Mouse (Mus musculus) forebrain, postnatal 0 days (tissue): ENCODE results near the gene 2510002D24Rik. TPM values are rescaled to one million over a fixed set of nuclear protein-coding genes. Genes with fewer than 3 reads are reported as not detected.

ENCODE experiments used
- ATAC-seq: fragments of 200-750 bp; cut with Nextera tagmentation; 2 replicates; pipeline ENCODE4 v1.8.0; 2017; ENCODE audit warnings: mild to moderate bottlenecking, moderate library complexity
- DNase-seq: peaks from one replicate; pipeline ENCODE4 v3.0.0-alpha.2; 2015
- H3K27ac ChIP-seq: fragments of 300-500 bp; sonication (generic); 2 replicates; pipeline ENCODE4 v1.5.1; 2014; ENCODE audit warnings: low read depth, mild to moderate bottlenecking, antibody characterized with exemption, low read length, moderate library complexity, mixed read lengths
- H3K27me3 ChIP-seq: fragments of 300-500 bp; sonication (generic); 2 replicates; pipeline ENCODE4 v1.6.1; 2014; ENCODE audit warnings: mild to moderate bottlenecking, low read length, mixed read lengths; ENCODE audit not compliant: insufficient read depth
- H3K36me3 ChIP-seq: fragments of 300-500 bp; sonication (generic); 2 replicates; pipeline ENCODE4 v1.6.1; 2014; ENCODE audit warnings: mild to moderate bottlenecking, moderate library complexity; ENCODE audit not compliant: insufficient read depth
- H3K4me1 ChIP-seq: fragments of 300-500 bp; sonication (generic); 2 replicates; pipeline ENCODE4 v1.6.1; 2014; ENCODE audit warnings: antibody characterized with exemption; ENCODE audit not compliant: insufficient read depth
- H3K4me2 ChIP-seq: fragments of 300-500 bp; sonication (generic); 2 replicates; pipeline ENCODE4 v1.6.1; 2014; ENCODE audit warnings: low read depth, mild to moderate bottlenecking, moderate library complexity
- H3K4me3 ChIP-seq: fragments of 300-500 bp; sonication (generic); 2 replicates; pipeline ENCODE4 v1.5.1; 2014; ENCODE audit warnings: low read depth, low read length, mixed read lengths
- H3K9ac ChIP-seq: fragments of 300-500 bp; sonication (generic); 2 replicates; pipeline ENCODE4 v1.6.1; 2014; ENCODE audit warnings: mild to moderate bottlenecking
- H3K9me3 ChIP-seq: fragments of 300-500 bp; sonication (generic); 2 replicates; pipeline ENCODE4 v1.6.1; 2016; ENCODE audit warnings: low read length
- CTCF ChIP-seq: sonication (generic); IDR thresholded peaks from 2 replicates; pipeline ENCODE4 v1.5.1; 2016; ENCODE audit warnings: antibody characterized with exemption, control low read depth, low read depth
- WGBS: fragments of 180-500 bp; shearing (Covaris S2); extraction: QIAGEN DNeasy Blood & Tissue Kit; methylation state at CpG from one replicate; pipeline ENCODE4 v1.1.7; 2014; 5-methylcytosine and 5-hydroxymethylcytosine counted together
- polyA plus RNA-seq: library from polyadenylated mRNA; unstranded; fragments of >200 nt; fragmentation: Nextera tagmentation; extraction: Ambion mirVana; gene quantifications from 2 replicates; pipeline ENCODE4 v1.2.1, GENCODE M21; 2015
- total RNA-seq: library from RNA; depleted of rRNA; stranded (reverse); fragments of >200 nt; gene quantifications from 2 replicates; pipeline ENCODE4 v1.2.3, GENCODE M21; 2014

Gene 2510002D24Rik
- total and polyA plus RNA-seq, 2 experiments from 2014 or later = 21.2 to 44.1 TPM

- H3K4me2 ChIP-seq = no peak overlapping the region
- no peak for TF ChIP-seq CTCF
- H3K9me3 ChIP-seq = no peaks in the 10 kb centered on the region
- no peaks in the 10 kb centered on the region for H3K27me3 ChIP-seq
- peaks cover 93% of the 10 kb centered on the region for H3K36me3 ChIP-seq
- H3K9ac ChIP-seq = no peak overlapping the region
- ATAC-seq (no peak), DNase-seq (no peak)
- H3K4me1 ChIP-seq = no peaks in the 10 kb centered on the region
- H3K27ac ChIP-seq = peak overlapping the region; percentile 17; the same call in 1 of the 2 replicates
- H3K4me3 ChIP-seq = no peak overlapping the region
- WGBS = 77% methylated on average over 1 of the region's 1 CpGs
Measured at GRCm38 (mm10) chr16:18822356-18822755, 14.0 kb upstream of the 2510002D24Rik start.

- Histone ChIP-seq H3K4me1 (no peaks in the 10 kb centered on the region), H3K4me3 (no peak overlapping the region), H3K36me3 (peaks cover 93% of the 10 kb centered on the region), H3K27ac (peak overlapping the region; percentile 17; the same call in 1 of the 2 replicates), H3K27me3 (no peaks in the 10 kb centered on the region), H3K4me2 (no peak overlapping the region), H3K9me3 (no peaks in the 10 kb centered on the region), H3K9ac (no peak overlapping the region)
- WGBS = 58% methylated on average over 4 of the region's 4 CpGs
- no peak for TF ChIP-seq CTCF
- ATAC-seq = peak; percentile 86
- DNase-seq = peak; percentile 34
Measured at GRCm38 (mm10) chr16:18822925-18823324, 13.5 kb upstream of the 2510002D24Rik start.

DNA sequence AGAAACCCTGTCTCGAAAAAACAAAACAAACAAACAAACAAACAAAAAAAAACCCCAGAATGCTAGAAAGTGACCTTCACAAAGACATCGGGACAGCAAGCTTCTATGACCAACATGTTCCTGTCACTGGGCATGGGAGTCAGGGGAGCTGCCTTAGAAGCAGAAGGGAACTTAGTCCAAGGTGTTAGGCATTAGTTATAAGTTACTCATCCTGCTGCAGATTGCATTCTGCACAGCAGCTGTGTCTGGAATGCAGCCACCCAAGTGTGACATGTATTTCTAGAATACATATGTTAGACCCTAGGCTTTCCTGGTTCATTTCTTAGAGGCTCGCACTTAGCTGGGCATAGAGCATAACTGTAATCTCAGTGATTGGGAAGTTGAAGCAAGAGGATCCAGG, 7.7 kb upstream of the 2510002D24Rik start:
- H3K27ac ChIP-seq = no peak overlapping the region
- H3K9ac ChIP-seq = no peak overlapping the region
- no peak overlapping the region for H3K4me3 ChIP-seq
- H3K36me3 ChIP-seq = peaks cover 81% of the 10 kb centered on the region
- DNase-seq = no peak
- H3K27me3 ChIP-seq = no peaks in the 10 kb centered on the region
- no peak for ATAC-seq
- 96% methylated on average over 3 of the region's 3 CpGs for WGBS
- no peak overlapping the region for H3K4me2 ChIP-seq
- no peaks in the 10 kb centered on the region for H3K4me1 ChIP-seq
- no peak for TF ChIP-seq CTCF
- no peaks in the 10 kb centered on the region for H3K9me3 ChIP-seq

DNA sequence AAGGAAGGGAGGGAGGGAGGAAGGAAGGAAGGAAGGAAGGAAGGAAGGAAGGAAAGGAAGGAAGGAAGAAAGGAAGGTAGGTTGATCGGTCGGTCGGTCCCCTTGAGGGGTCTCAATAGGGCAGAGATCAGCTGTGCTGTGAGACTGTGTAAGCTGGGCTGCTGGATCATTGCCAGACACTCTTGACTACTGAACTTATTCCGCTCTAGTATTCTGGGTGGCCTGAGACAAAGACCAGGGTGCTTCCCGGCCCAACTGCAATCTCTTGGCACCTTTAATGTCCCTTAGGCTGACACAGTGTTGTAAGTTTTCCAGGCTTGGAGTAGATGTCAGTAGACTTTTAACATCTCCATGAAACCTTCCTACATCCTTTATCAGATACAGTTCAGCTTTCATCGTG, 7.3 kb upstream of the 2510002D24Rik start:
- no peak overlapping the region for H3K9ac ChIP-seq
- no peaks in the 10 kb centered on the region for H3K27me3 ChIP-seq
- H3K36me3 ChIP-seq = peaks cover 78% of the 10 kb centered on the region
- ATAC-seq = no peak
- TF ChIP-seq CTCF = no peak
- no peak overlapping the region for H3K27ac ChIP-seq
- H3K4me2 ChIP-seq = no peak overlapping the region
- no peaks in the 10 kb centered on the region for H3K4me1 ChIP-seq
- no peaks in the 10 kb centered on the region for H3K9me3 ChIP-seq
- 86% methylated on average over 6 of the region's 6 CpGs for WGBS
- H3K4me3 ChIP-seq = no peak overlapping the region
- DNase-seq = no peak

DNA sequence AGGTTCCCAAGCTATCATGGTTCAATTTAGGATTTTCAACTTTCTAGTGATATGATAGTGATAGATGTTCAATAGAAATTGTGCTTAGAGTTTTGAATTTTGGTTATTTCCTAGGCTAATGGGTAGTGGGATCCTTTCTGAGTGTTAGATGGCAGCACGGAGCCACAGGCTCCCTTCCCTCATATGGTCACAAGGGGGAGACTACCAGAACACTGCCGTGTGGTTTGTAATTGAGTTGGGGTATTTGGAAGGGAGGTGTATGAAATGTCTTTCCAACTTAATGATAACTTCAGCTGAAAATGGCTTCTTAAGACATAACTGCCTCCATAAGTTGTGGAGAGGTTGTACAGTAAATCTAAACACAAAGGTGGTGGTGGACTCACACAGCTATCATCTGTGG, 2.9 kb upstream of the 2510002D24Rik start:
- peaks cover 45% of the 10 kb centered on the region for H3K36me3 ChIP-seq
- TF ChIP-seq CTCF = peak; percentile 51
- no peaks in the 10 kb centered on the region for H3K27me3 ChIP-seq
- no peaks in the 10 kb centered on the region for H3K4me1 ChIP-seq
- DNase-seq (no peak), ATAC-seq (no peak)
- no peaks in the 10 kb centered on the region for H3K9me3 ChIP-seq
- H3K27ac ChIP-seq = no peak overlapping the region
- WGBS = 76% methylated on average over 2 of the region's 2 CpGs
- H3K4me3 ChIP-seq = no peak overlapping the region
- H3K9ac ChIP-seq = no peak overlapping the region
- no peak overlapping the region for H3K4me2 ChIP-seq

DNA sequence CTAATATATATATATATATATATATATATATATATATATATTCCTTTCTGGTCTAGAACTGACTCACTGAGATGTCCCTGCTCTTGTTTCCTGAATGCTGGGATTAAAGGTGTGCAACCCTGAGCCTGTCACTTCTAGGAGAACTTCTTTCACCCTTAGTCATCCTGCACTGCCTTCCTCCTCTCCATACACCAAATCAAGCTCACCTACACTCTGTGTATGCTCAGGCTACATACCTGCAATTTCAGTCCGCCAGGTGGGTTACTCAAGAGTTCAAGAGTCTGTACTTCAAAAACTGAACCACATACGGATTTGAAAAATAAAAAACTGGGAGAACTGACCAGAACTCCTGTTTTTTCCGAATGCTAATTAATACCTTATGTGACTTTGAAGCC, 308 bp upstream of the 2510002D24Rik start:
- peak overlapping the region; percentile 78; the same call in 1 of the 2 replicates for H3K9ac ChIP-seq

GRCm38 (mm10) chr16:18838346-18838745, 2.0 kb downstream of the 2510002D24Rik start:
- DNase-seq = no peak

More for the DNA sequence above, 308 bp upstream of the 2510002D24Rik start:
- ATAC-seq = peak; percentile 23; the same call in 1 of the 2 replicates
- Histone ChIP-seq H3K4me2 (peak overlapping the region; percentile 59), H3K4me1 (no peaks in the 10 kb centered on the region), H3K4me3 (peak overlapping the region; percentile 68), H3K27me3 (no peaks in the 10 kb centered on the region), H3K27ac (no peak overlapping the region), H3K36me3 (peaks cover 26% of the 10 kb centered on the region), H3K9me3 (no peaks in the 10 kb centered on the region)
- TF ChIP-seq CTCF = no peak
- whole genome bisulfite sequencing = 29% methylated on average over 3 of the region's 3 CpGs
- no peak for DNase-seq

More at GRCm38 (mm10) chr16:18838346-18838745, 2.0 kb downstream of the 2510002D24Rik start:
- Histone ChIP-seq H3K4me2 (no peak overlapping the region), H3K9ac (no peak overlapping the region), H3K27me3 (no peaks in the 10 kb centered on the region), H3K27ac (no peak overlapping the region), H3K4me1 (no peaks in the 10 kb centered on the region), H3K4me3 (no peak overlapping the region), H3K9me3 (no peaks in the 10 kb centered on the region), H3K36me3 (peaks cover 16% of the 10 kb centered on the region)
- no peak for ATAC-seq
- TF ChIP-seq CTCF = no peak
- 79% methylated on average over 4 of the region's 4 CpGs for WGBS
